Mouse (Mus musculus): Measurements from ENCODE around the gene Sall4. TPM values are rescaled to one million over a fixed set of nuclear protein-coding genes. Genes with fewer than 3 reads are reported as not detected.

Gene Sall4
- not detected in 4 replicates for total RNA-seq (2023)

DNA sequence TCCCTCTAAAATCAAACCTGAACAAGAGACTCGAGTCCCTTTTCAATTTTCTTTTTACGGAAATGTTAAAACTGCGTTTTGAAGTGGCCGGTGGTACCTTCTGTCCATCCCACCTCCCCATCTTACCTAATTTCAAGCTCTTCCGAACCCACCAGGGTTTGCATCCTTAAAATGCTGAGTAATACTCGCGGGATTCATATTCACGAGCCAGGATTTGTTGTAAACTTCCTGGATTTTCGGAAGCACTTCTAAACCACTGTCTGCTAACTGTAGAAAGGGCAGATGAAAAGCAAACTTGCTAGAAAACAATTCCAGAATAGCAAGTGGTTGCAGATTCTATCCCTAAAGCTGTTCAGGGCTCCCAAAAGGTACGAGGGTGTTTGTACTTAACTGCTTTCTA is at the start of gene Sall4:
Gene Sall4, minus strand, starts transcription at position 362 of the 400 bp plus-strand sequence.

DNA sequence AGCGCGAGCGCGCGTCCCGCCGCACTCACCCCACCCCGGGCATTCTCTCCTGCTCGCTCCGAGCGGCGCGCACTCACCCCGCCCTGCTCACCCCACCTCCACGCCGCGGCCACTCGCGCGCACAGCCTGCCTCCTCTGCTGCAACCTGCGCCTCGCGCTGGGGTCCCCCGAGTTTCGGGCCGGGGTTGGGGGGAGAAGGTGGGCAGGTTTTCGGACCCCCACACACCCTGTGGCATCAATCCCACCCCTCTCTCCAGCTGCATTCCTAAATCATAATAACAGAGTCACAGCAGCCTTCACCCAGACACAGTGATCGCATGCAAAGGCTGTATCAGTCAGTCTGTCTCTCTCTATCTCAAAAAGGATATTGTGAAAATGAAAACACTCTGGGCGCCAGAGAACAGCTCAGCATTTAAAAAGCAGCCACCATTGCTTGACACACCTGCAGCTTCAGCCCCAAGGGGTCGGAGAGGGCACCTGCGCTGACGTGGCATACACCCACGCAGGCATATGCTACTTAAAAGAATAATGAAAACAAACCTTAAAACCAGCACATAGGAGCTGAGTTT is 25.6 kb downstream of the Sall4 start, which contains the start of gene Atp9a:
Gene Atp9a, minus strand, starts transcription at position 351 of the 569 bp plus-strand sequence.

Other genes starting within 250 kb of the Sall4 start
- 57.1 to 63.0 TPM (median 60.3 TPM) in 4 replicates for gene Nfatc2, start 166.3 kb downstream of the Sall4 start, total RNA-seq (2023)
- 0.49 to 1.3 TPM (median 0.83 TPM) in 4 replicates for gene Atp9a, start 25.5 kb downstream of the Sall4 start, total RNA-seq (2023)
- gene Zfp64, start 187.6 kb upstream of the Sall4 start, total RNA-seq (2023): 21.7 to 26.7 TPM (median 22.5 TPM) in 4 replicates

All from B cell, adult 62 days (primary cell).